12 mouse cellular contexts compared by ENCODE assay signal in the genomic region with DNA sequence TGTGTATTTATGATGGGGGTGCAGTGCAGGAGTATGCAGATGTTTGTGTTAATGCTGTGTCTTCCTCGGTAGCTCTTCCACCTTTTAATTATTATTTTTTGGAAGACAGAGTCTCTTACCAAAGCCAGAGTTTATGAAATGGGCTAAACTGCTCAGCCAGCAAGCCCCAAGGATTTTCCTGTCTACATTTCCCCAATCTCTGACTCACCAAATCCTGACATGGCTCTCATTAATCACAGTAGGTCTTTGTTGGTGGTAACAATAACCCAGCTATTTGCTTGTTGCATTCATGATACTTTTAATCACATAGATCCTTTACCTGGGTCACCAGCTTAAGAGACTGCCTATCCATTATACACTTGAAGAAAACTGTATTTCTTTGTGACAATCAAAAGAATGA.
"Had no signal": no experiment of that assay in that cellular context is flagged by ENCODE, and none has a peak within 500 bp of the region (broad histone marks: within the 10 kb centered on the region; RNA-seq: fewer than 3 reads in every experiment).

No protein-coding gene starts in this region.

- DNase-seq: liver, postnatal 0 days; lung, adult 2 months; lung, postnatal 14 days; lung, postnatal 36 days; retina, postnatal 1 day; right cerebral cortex, adult 18-20 months; right cerebral cortex, postnatal 25 days; right cerebral cortex, postnatal 4 days; spleen, adult 18-20 months; thymus, adult 18-20 months; thymus, postnatal 14 days; thymus, postnatal 36 days had no signal
